Mouse (Mus musculus): ENCODE measurements around the gene Atp6v1g3. TPM values are rescaled to one million over a fixed set of nuclear protein-coding genes. Genes with fewer than 3 reads are reported as not detected.

Gene Atp6v1g3
- total and polyA plus RNA-seq, 2 experiments from 2014 or later = not detected

- Histone ChIP-seq H3K36me3 (ENCODE audit: insufficient read depth, low read length) (no peaks in the 10 kb centered on the region), H3K27ac (no peak overlapping the region), H3K4me3 (ENCODE audit: low read length) (no peak overlapping the region), H3K27me3 (ENCODE audit: insufficient read depth, low read length) (no peaks in the 10 kb centered on the region), H3K9me3 (ENCODE audit: low read length) (no peaks in the 10 kb centered on the region), H3K4me2 (ENCODE audit: low read depth, low read length) (no peak overlapping the region), H3K4me1 (ENCODE audit: insufficient read depth, low read length) (no peaks in the 10 kb centered on the region), H3K9ac (replicated peaks; ENCODE audit: low read length) (no peak overlapping the region)
- TF ChIP-seq CTCF (IDR thresholded peaks at IDR 0.05; ENCODE audit: low read depth) = no peak
- ATAC-seq (no peak), DNase-seq (ENCODE audit: low spot score) (no peak)
- WGBS = 94% methylated on average over 4 of the region's 4 CpGs
Measured at GRCm38 (mm10) chr1:138287665-138288064, 14.1 kb downstream of the Atp6v1g3 start.

DNA sequence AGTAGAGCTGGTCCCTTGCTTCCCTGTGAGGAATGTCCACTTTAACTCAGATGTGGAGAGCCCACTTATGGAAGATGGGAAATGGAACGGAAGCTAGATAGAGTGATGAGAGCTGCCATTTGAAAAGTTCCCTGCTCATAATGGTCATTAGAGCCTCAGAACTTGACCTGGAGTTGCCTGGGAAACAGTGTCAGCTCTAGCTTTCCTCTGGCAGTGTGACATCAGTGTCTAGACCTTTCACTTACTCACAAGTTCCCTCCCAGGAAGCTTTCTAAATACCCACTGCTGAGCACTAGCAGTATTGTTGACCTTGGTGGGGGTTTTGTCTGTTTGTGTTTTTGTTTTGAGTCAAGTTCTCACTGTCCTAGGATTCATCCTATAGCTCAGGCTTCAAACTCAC lies 15.2 kb downstream of the Atp6v1g3 start:
- no peak for DNase-seq (ENCODE audit: low spot score)
- no peak overlapping the region for H3K4me2 ChIP-seq (ENCODE audit: low read depth, low read length)
- no peak overlapping the region for H3K4me3 ChIP-seq (ENCODE audit: low read length)
- 61% methylated on average over 1 of the region's 1 CpGs for WGBS
- no peaks in the 10 kb centered on the region for H3K9me3 ChIP-seq (ENCODE audit: low read length)
- TF ChIP-seq CTCF (IDR thresholded peaks at IDR 0.05; ENCODE audit: low read depth) = no peak
- H3K27ac ChIP-seq = no peak overlapping the region
- H3K4me1 ChIP-seq (ENCODE audit: insufficient read depth, low read length) = no peaks in the 10 kb centered on the region
- H3K9ac ChIP-seq (replicated peaks; ENCODE audit: low read length) = no peak overlapping the region
- no peaks in the 10 kb centered on the region for H3K27me3 ChIP-seq (ENCODE audit: insufficient read depth, low read length)
- ATAC-seq = no peak
- no peaks in the 10 kb centered on the region for H3K36me3 ChIP-seq (ENCODE audit: insufficient read depth, low read length)

- H3K4me3 ChIP-seq (ENCODE audit: low read length) = no peak overlapping the region
- H3K9me3 ChIP-seq (ENCODE audit: low read length) = no peaks in the 10 kb centered on the region
- H3K4me1 ChIP-seq (ENCODE audit: insufficient read depth, low read length) = no peaks in the 10 kb centered on the region
- no peak overlapping the region for H3K9ac ChIP-seq (replicated peaks; ENCODE audit: low read length)
- no peak for TF ChIP-seq CTCF (IDR thresholded peaks at IDR 0.05; ENCODE audit: low read depth)
- DNase-seq (ENCODE audit: low spot score) = no peak
- no peak for ATAC-seq
- H3K4me2 ChIP-seq (ENCODE audit: low read depth, low read length) = no peak overlapping the region
- WGBS = 46% methylated on average over 7 of the region's 7 CpGs
- H3K36me3 ChIP-seq (ENCODE audit: insufficient read depth, low read length) = no peaks in the 10 kb centered on the region
- no peaks in the 10 kb centered on the region for H3K27me3 ChIP-seq (ENCODE audit: insufficient read depth, low read length)
- H3K27ac ChIP-seq = no peak overlapping the region
Measured at GRCm38 (mm10) chr1:138289455-138290425, 16.2 kb downstream of the Atp6v1g3 start.

- Histone ChIP-seq H3K4me2 (ENCODE audit: low read depth, low read length) (no peak overlapping the region), H3K27ac (no peak overlapping the region), H3K9me3 (ENCODE audit: low read length) (no peaks in the 10 kb centered on the region), H3K27me3 (ENCODE audit: insufficient read depth, low read length) (no peaks in the 10 kb centered on the region), H3K9ac (replicated peaks; ENCODE audit: low read length) (no peak overlapping the region), H3K4me3 (ENCODE audit: low read length) (no peak overlapping the region), H3K36me3 (ENCODE audit: insufficient read depth, low read length) (no peaks in the 10 kb centered on the region), H3K4me1 (ENCODE audit: insufficient read depth, low read length) (no peaks in the 10 kb centered on the region)
- DNase-seq (ENCODE audit: low spot score) = no peak
- TF ChIP-seq CTCF (IDR thresholded peaks at IDR 0.05; ENCODE audit: low read depth) = no peak
- no peak for ATAC-seq
- WGBS = 86% methylated on average over 5 of the region's 5 CpGs
Measured at GRCm38 (mm10) chr1:138291463-138291862, 17.9 kb downstream of the Atp6v1g3 start.

DNA sequence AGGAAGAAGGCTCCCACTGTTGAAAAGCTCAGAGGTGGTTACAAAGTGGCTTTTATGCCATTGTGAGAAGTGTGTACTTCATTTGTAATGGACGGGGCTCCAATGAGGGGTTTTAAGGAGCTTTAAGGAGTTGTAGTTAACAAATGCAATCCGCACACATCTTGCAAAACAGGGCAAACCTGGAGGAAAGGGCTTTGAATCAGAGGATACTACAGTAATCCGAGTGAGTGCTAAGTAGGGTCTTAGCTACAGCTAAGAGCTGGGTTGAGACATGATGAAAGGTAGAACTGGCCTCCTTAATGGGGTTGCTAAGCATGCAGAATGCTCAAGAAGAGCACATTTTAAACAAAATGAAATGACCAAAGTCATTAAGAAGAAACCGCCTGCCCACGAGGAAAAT lies 20.9 kb downstream of the Atp6v1g3 start:
- WGBS = 90% methylated on average over 5 of the region's 5 CpGs
- H3K9me3 ChIP-seq (ENCODE audit: low read length) = no peaks in the 10 kb centered on the region
- H3K4me3 ChIP-seq (ENCODE audit: low read length) = no peak overlapping the region
- H3K9ac ChIP-seq (replicated peaks; ENCODE audit: low read length) = no peak overlapping the region
- DNase-seq (ENCODE audit: low spot score) = no peak
- no peaks in the 10 kb centered on the region for H3K36me3 ChIP-seq (ENCODE audit: insufficient read depth, low read length)
- H3K27me3 ChIP-seq (ENCODE audit: insufficient read depth, low read length) = no peaks in the 10 kb centered on the region
- no peak overlapping the region for H3K27ac ChIP-seq
- no peaks in the 10 kb centered on the region for H3K4me1 ChIP-seq (ENCODE audit: insufficient read depth, low read length)
- no peak overlapping the region for H3K4me2 ChIP-seq (ENCODE audit: low read depth, low read length)
- ATAC-seq = no peak
- TF ChIP-seq CTCF (IDR thresholded peaks at IDR 0.05; ENCODE audit: low read depth) = no peak

DNA sequence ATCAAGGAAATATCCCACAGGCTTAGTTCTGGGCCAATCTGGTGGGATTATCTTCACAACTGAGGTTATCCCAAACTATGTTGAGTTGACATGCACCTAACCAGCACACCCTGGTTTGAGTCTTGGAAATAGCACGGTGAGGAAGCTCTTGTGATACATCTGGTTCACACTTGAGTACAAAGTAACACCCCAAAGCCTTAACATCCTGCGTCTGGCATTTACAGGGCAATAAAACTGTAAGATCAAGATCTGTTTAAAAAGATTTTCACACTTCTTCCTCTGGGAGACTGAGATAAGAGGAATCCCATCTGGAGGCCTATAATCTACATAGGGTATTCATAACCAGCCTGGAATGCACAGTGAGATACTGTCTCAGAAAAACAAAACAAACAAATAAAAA lies 24.6 kb downstream of the Atp6v1g3 start:
- H3K9me3 ChIP-seq (ENCODE audit: low read length) = no peaks in the 10 kb centered on the region
- H3K27ac ChIP-seq = no peak overlapping the region
- H3K9ac ChIP-seq (replicated peaks; ENCODE audit: low read length) = no peak overlapping the region
- WGBS = 88% methylated on average over 2 of the region's 2 CpGs
- no peak overlapping the region for H3K4me3 ChIP-seq (ENCODE audit: low read length)
- no peak overlapping the region for H3K4me2 ChIP-seq (ENCODE audit: low read depth, low read length)
- no peaks in the 10 kb centered on the region for H3K36me3 ChIP-seq (ENCODE audit: insufficient read depth, low read length)
- ATAC-seq = no peak
- no peaks in the 10 kb centered on the region for H3K27me3 ChIP-seq (ENCODE audit: insufficient read depth, low read length)
- no peak for TF ChIP-seq CTCF (IDR thresholded peaks at IDR 0.05; ENCODE audit: low read depth)
- no peak for DNase-seq (ENCODE audit: low spot score)
- H3K4me1 ChIP-seq (ENCODE audit: insufficient read depth, low read length) = no peaks in the 10 kb centered on the region

- Histone ChIP-seq H3K4me1 (ENCODE audit: insufficient read depth, low read length) (no peaks in the 10 kb centered on the region), H3K27me3 (ENCODE audit: insufficient read depth, low read length) (no peaks in the 10 kb centered on the region), H3K4me3 (ENCODE audit: low read length) (no peak overlapping the region), H3K4me2 (ENCODE audit: low read depth, low read length) (no peak overlapping the region), H3K9ac (replicated peaks; ENCODE audit: low read length) (no peak overlapping the region), H3K9me3 (ENCODE audit: low read length) (no peaks in the 10 kb centered on the region), H3K36me3 (ENCODE audit: insufficient read depth, low read length) (no peaks in the 10 kb centered on the region), H3K27ac (no peak overlapping the region)
- WGBS = 72% methylated on average over 4 of the region's 4 CpGs
- no peak for TF ChIP-seq CTCF (IDR thresholded peaks at IDR 0.05; ENCODE audit: low read depth)
- DNase-seq (ENCODE audit: low spot score) = no peak
- no peak for ATAC-seq
Measured at GRCm38 (mm10) chr1:138299576-138299975, 26.0 kb downstream of the Atp6v1g3 start.

Measured in hindbrain, postnatal 0 days (tissue).